Mouse (Mus musculus) bone marrow macrophage, adult 2 months (primary cell): ENCODE data around the gene Rptor.

Source experiments
- CTCF ChIP-seq: IDR thresholded peaks from 2 replicates; pipeline ENCODE4 v1.5.1; 2012; ENCODE audit warnings: low read depth, mild to moderate bottlenecking, low read length, moderate library complexity
- POLR2A ChIP-seq: IDR thresholded peaks from 2 replicates; pipeline ENCODE4 v1.6.1; 2012; ENCODE audit warnings: mild to moderate bottlenecking, low read depth, low read length, borderline replicate concordance

DNA sequence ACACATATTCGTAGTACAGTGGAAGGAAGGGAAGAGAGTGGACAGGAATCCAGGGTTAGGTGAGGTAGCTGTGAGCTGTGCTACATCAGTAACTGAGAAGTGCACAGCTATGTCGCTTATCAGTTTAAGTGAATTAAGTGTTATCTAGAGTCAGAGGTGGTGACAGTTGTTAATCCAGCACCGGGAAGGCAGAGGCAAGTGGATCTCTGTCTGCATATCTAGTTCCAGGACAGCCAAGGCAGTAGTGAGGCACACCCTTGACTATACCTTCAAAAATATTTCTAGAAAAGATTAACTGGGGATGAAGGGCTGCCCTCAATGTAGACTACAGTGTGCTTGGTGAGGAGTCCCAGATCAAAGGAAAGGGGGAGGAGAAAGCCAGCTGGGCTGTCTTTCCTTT is 226.4 kb downstream of the Rptor start:
- TF ChIP-seq POLR2A: no peak
- no peak for TF ChIP-seq CTCF
